Mouse (Mus musculus) layer of hippocampus, postnatal 36 days (tissue): Measurements from ENCODE around the gene Cav2. TPM values are rescaled to one million over a fixed set of nuclear protein-coding genes. Genes with fewer than 3 reads are reported as not detected.

Experiments
- DNase-seq, 2 experiments: peaks; one replicate each; pipeline ENCODE4 v3.0.0; 2022
- total RNA-seq, 2 experiments: library from RNA; stranded (reverse); gene quantifications; 2 replicates each; pipeline ENCODE4 v1.2.3; 2021

Cav2 gene
- 10 to 100 TPM; 19.9 to 23.3 TPM for total RNA-seq

DNA sequence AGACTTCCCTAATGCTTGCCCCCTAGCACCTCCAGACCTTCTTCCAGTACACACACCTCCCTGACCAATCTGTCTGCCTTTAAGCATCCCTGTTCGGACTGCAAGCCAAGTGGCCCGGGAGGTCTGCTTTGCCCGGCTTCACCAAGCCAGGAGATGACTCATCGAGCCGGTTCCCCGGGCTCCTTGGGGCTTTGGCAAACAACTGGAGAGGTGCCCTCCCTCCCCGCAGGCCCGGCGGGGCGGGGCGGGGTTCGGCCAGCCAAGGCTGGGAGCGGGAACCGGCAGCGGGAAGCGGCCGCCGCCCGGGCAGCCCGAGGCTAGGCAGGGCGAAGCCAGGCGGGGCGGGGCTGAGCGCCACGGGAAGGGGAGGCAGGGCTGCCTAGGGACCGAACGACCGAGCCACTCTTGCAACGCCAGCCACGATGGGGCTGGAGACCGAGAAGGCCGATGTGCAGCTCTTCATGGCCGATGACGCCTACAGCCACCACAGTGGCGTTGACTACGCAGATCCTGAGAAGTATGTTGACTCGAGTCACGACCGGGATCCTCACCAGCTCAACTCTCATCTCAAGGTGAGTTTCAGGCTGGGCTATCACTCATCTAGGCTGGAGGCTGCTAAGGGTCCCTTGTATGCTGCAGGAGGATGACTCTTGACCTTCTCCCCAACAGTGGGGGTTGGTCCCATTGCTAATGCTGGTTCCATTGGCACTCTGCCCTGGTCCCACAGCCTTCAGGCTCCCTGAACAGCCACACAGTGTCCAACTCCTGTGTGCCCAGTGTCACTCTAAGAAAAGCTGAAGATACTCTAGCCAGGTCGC is at the start of gene Cav2:
Gene Cav2 (plus strand): TSS at position 247 of the 818 bp plus-strand sequence.
- peak; percentile 51 to 62 for DNase-seq

DNA sequence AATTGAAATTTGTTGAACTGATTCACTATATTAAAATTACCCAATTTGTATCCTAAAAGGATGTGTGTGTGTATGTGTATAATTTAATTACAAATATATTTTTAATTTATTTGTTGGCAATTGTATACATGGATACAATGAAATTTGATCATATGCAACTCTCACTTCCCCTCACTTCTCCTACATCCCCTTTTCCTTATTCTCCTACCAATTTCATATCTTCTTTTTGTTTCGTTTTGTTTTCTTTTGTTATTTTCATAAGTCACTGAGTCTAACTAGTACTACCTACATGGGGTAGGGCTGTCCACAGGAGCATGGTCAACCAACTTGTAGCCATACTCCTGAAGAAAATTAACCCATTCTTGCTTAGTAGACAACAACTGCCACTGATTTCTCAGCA is 41.3 kb upstream of the Cav2 start:
- no peak for DNase-seq

GRCm38 (mm10) chr6:17241013-17241412 is 40.0 kb upstream of the Cav2 start:
- DNase-seq = no peak

- no peak for DNase-seq
Observed at GRCm38 (mm10) chr6:17246959-17247358, 34.0 kb upstream of the Cav2 start.

DNA sequence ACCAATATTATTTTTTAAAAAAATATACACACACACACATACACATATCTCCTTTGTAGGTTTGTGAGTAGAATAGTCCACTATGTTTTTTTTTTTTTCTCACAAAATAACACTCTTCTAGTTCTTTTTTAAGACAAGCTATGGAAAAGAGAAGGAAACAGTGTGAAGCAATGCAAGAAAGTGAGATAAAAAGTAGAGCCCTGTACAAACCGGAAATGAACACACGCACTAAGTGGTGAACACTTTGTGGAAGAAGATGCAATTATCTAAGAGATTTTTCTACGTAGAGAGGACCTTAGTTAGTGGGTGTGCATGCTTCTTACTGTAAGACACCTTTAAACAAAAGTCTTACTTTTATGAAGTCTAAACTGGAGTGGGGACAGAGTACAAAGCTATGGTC is 33.3 kb upstream of the Cav2 start:
- DNase-seq = no peak

GRCm38 (mm10) chr6:17248241-17248640 is 32.7 kb upstream of the Cav2 start:
- no peak for DNase-seq

- DNase-seq = no peak
Observed at GRCm38 (mm10) chr6:17251958-17252357, 29.0 kb upstream of the Cav2 start.

DNA sequence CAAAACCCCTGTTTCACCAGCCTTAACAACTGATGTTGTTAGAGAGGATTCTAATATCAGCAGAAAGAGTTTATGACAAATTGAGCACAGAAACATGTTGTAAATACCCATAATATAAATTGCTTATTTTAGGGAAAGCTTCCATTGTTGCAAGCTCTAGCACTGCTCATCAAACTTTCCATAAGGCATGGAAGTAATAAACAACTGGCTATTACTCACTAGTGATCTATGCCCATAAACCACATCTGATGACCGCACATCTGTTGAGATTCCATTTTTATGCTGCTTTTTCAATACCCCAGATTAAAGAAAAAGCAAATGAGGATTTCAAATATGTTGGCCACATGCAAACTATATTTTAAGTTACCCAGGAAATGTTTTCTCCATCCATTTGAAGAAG is 22.8 kb upstream of the Cav2 start:
- no peak for DNase-seq

GRCm38 (mm10) chr6:17258911-17259310 is 22.1 kb upstream of the Cav2 start:
- no peak for DNase-seq

GRCm38 (mm10) chr6:17262786-17263185 is 18.2 kb upstream of the Cav2 start:
- DNase-seq = no peak

DNA sequence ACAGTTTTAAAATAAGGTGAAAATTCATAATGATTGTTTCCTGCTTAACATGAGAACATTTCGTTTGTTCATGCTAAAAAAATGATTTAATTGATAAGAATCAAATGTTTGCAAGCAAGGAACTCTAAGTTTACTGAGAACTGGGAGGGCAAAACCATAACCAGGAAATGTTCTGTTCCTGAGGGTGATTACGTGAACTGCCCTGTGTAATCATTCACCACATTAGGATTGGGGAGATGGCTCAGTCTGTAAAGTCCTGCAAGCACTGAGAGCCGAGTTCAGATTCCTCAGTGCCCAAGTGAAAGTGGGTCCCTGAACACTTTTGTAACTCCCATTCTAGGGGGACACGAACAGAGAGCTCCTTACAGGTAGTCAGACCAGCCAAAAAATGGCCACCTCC is 15.9 kb upstream of the Cav2 start:
- no peak for DNase-seq

- no peak for DNase-seq
Observed at GRCm38 (mm10) chr6:17266466-17266865, 14.5 kb upstream of the Cav2 start.

DNA sequence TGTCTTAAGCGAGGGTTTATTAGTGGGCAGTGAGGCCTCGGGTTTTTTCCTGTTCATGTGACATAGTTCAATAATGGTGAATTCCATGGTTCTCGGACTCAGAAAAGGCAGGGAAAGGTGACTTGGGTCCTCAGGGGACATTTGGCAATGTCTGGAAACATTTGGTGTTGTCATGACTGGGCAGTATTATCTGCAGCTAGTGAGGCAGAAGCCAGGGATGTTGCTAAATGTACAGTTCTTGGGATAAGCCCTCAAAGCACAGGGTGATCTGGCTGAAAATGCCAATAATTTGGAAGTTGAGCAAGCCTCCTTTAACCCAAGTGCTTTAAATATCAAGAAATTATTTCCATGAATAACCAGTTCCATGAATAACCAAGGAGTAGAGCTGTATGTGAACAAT is 2.6 kb upstream of the Cav2 start:
- no peak for DNase-seq

DNA sequence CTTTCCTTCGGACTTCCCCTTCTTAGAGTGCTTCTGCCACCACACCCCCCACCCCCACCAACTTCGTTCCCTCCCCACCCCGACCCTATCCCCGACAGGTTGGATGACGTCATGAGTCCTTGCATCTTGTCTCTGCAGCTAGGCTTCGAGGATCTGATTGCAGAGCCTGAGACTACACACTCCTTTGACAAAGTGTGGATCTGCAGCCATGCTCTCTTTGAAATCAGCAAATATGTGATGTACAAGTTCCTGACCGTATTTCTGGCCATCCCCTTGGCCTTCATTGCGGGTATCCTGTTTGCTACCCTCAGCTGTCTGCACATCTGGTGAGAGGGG is 740 bp downstream of the Cav2 start:
- no peak for DNase-seq

DNA sequence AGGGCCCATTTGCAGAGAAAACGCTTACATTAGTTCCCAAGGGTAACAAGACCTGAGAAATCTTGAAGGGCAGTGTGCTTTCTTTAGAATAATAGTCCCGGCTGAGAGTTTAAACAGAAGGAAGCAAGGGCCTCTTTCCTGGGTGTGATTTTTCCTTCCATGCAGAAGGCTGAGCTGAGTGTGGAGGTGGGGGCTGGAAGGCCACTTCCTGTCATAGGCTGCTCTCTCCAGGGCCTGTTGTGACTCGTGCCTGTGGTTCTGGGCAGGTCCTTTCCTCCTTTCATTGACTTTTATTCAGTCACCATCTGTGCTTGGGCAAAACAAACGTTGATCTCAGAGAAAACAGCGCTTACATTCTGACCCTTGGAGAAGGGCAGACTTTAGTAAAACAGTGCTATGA is 1.2 kb downstream of the Cav2 start:
- no peak for DNase-seq

DNA sequence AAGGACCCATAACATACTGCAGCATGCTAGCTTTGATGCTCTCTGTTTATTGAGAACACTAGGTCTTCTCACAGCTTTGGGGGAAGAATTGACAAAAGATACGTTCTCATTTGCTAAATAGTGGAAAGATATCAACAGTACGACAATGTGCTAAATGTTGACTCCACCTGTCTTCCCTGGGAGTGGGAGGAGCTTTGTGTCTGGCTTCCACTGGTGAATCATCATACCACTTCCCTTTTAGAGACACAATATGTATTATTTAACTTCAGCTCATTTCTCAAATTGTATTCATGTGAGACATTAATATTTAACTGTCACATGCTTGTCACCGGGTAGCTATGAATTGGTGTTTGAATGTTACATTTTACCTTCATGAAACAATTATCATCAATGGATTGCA is 2.8 kb downstream of the Cav2 start:
- DNase-seq = no peak

DNA sequence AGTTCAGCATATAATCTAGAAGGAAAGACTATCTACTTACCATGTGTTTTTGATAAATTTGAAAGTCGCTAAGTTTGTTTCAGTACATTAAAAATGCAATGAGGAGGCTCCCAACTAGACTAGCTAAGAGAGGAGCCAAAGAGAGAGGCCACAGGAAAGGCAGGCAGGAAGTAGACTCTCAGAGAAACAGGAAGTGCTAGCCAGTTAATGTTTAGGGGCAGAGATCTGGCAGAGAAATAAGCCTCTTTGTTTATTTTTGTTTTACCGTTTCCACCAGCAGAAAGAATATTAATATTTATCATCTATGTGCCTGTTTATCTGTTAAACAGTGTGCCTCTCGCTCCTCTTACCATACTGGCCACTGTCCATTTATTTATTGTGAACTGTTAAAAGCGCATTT is 5.4 kb downstream of the Cav2 start:
- DNase-seq = no peak

DNA sequence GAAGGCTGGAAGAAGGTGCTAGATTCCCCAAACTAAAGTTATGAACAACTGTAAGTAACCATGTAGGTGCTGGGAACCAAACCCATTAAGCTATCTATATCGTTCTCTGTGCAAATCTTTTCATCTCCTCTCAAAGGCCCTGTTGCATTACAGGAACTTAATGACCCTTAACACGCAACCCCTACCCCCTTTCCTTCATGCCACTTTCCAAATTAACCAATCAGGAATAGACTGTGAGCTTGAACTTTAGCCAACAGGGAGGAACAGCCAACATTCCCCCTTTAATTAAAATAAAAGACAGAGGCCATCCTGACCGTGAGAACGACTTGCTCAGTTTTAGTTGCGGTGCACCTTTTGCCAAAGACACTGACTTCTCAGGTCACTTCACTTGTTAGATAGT is 14.1 kb downstream of the Cav2 start:
- DNase-seq = no peak

DNA sequence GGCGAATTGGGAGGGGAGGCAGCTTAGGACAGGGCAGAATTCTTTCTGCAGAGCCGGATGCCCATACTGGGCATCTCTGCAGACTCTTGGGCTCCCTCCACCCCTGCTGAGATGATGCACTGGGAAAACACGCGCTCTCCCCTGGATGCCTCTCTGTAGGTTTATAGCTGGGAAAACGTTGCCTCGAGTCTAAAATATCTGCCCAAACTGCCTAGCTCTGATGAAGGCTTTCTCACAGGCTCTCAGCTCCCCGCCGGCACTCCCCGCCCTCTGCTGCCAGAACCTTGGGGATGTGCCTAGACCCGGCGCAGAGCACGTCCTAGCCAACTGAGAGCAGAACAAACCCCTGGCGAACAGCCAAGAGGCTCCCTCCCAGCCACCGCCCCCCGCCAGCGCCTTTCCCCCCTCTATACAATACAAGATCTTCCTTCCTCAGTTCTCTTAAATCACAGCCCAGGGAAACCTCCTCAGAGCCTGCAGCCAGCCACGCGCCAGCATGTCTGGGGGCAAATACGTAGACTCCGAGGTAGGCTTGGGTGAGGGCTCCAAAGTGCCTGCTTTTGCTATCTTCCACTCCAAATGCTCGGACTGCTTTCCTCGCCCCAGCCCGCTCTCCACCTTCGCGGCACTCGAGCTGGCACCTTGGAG is 25.1 kb downstream of the Cav2 start, which contains the start of gene Cav1:
Gene Cav1 (plus strand): TSS at position 382 of the 648 bp plus-strand sequence.
- peak; percentile 36 to 54 for DNase-seq

DNA sequence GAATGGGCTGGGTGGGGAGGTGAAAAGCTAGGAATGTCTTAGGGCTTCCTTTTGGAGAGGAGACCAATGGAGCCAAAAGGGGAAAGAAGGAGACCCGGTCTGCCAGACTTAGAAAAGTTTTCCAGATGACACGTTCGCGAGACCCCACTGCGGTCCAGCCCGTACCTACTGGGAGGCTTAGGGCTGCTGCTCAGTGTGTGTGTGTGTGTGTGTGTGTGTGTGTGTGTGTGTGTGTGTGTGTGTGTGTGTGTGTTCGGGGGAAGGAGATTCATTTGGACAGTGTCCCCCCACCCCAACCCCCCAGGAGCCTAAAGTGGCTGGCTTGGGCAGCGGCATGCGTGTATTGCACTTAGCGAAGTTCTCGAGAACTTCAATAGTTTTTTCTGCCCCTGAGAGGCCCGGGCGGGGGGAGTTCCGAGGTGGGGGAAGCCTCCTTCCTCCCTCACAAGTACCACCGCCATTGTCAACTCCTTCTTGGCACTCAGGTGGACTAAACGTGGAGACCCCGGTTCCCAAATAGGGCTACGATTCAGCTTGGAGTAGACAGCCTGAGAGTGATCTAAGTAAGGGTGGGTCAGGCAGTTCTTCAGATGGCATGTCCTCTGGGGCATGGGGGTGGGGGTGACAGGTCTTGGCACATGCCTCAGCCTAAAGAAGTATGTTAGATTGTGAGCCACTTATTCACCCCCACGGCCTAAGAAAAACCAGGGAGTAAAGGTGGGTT is 25.8 kb downstream of the Cav2 start:
- DNase-seq = peak in 1 of 2 experiments; percentile 2

- peak; percentile 34 to 52 for DNase-seq
Observed at GRCm38 (mm10) chr6:17307461-17308115, 26.6 kb downstream of the Cav2 start.

GRCm38 (mm10) chr6:17308661-17309060 is 27.7 kb downstream of the Cav2 start:
- DNase-seq = no peak

DNA sequence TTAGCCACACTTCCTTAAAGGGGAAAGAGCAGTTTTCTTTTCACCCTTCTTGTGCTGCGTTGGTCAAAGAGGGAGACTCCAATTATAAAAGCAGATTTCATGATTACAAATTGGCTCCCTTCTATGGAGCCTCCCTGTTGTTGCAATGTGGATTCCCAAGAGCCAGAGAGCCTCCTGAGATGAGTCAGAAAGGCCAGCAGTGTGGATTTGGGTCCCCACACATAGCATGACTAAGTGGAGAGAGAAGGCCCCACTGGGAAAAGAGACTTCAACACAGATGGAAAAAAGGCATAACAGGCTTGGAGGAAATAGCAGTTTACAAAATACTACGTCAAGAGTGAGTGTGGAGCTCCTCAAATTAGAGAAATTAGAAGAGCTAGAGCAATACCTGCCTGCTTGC is 28.3 kb downstream of the Cav2 start:
- no peak for DNase-seq
